Mouse (Mus musculus): Measurements from ENCODE around the gene AI661453. TPM values are rescaled to one million over a fixed set of nuclear protein-coding genes. Genes with fewer than 3 reads are reported as not detected.
A peak's percentile ranks its signal among the peaks of the same experiment; 100 is the strongest.

AI661453 gene
- polyA plus RNA-seq, 1 experiment from 2014 or later: 0.27 TPM

DNA sequence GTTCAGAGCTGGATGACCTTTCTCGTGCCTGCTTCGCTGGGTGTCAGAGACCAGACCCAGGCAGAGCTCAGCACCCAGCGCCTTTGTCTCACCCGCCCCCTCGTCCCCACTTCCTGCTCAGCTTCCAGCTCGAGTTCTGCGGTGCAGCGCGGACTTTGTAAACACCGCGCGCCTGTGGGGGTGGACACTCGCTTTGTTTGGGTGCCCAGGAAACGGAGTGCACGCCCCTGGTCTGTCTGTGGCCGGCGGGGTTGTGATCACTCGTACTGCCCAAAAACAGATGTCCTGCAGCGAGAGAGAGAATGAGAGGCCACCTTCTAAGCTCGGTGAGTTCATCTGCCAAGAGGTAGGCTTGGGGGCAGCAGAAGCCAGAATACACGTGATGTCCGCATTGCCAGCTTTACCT is 68.5 kb downstream of the AI661453 start, which contains the start of gene Ccnd3:
Gene Ccnd3 (plus strand): TSS at position 111 of the 406 bp plus-strand sequence.
- Histone ChIP-seq H3K4me3 (ENCODE audit: low read depth, low read length) (peak within 1 kb of the TSS; percentile 27), H3K9ac (ENCODE audit: low read length) (peak within 1 kb of the TSS; percentile 58), H3K4me2 (ENCODE audit: low read depth, low read length, severe bottlenecking) (peak within 1 kb of the TSS; percentile 55), H3K9me3 (ENCODE audit: control insufficient read depth, low read length) (no peaks in the 10 kb centered on the region), H3K36me3 (ENCODE audit: control insufficient read depth, insufficient read depth, low read length) (no peaks in the 10 kb centered on the region), H3K27ac (ENCODE audit: low read depth, low read length) (no peak within 1 kb of the TSS), H3K27me3 (ENCODE audit: control insufficient read depth, insufficient read depth, low read length) (no peaks in the 10 kb centered on the region), H3K4me1 (replicated peaks; ENCODE audit: control insufficient read depth, insufficient read depth, low read length) (peaks cover 9% of the 10 kb centered on the region; the same call in 1 of the 2 replicates)
- ATAC-seq (replicated peaks; ENCODE audit: low FRiP score): no peak
- DNase-seq (ENCODE audit: low spot score): no peak
- 4% methylated on average over 22 of the region's 22 CpGs for WGBS

- no peak overlapping the region; the same call in 1 of the 2 replicates for H3K4me3 ChIP-seq (ENCODE audit: low read depth, low read length)
- H3K9ac ChIP-seq (ENCODE audit: low read length): no peak overlapping the region
- H3K27ac ChIP-seq (ENCODE audit: low read depth, low read length): no peak overlapping the region
- DNase-seq (ENCODE audit: low spot score) (no peak), ATAC-seq (replicated peaks; ENCODE audit: low FRiP score) (no peak)
- H3K36me3 ChIP-seq (ENCODE audit: control insufficient read depth, insufficient read depth, low read length): no peaks in the 10 kb centered on the region
- no peaks in the 10 kb centered on the region for H3K9me3 ChIP-seq (ENCODE audit: control insufficient read depth, low read length)
- WGBS: 71% methylated on average over 2 of the region's 2 CpGs
- H3K27me3 ChIP-seq (ENCODE audit: control insufficient read depth, insufficient read depth, low read length): no peaks in the 10 kb centered on the region
- H3K4me2 ChIP-seq (ENCODE audit: low read depth, low read length, severe bottlenecking): peak overlapping the region; percentile 55
- H3K4me1 ChIP-seq (replicated peaks; ENCODE audit: control insufficient read depth, insufficient read depth, low read length): peaks cover 11% of the 10 kb centered on the region; the same call in 1 of the 2 replicates
Measured at GRCm38 (mm10) chr17:47505566-47505965, 69.2 kb downstream of the AI661453 start.

DNA sequence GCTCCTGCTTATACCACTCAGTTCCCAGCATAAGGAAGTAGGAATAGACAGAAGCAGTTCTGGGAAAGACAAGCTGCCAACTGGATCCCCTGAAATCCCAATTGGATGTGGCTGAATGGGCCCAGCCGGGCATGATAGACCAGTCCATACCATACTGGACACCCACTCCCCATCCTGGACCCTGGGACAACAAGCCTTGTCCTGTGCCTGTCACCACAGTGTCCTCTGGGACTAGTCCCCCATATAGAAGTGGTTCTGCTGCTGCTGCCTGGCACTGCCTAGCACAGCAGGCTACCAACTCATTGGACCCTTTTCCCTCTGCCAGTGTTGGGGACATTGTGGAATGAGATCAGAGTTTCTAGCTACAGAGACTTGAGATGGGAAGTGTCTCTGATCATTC is 69.6 kb downstream of the AI661453 start:
- no peak overlapping the region for H3K4me2 ChIP-seq (ENCODE audit: low read depth, low read length, severe bottlenecking)
- no peak for ATAC-seq (replicated peaks; ENCODE audit: low FRiP score)
- no peak overlapping the region for H3K4me3 ChIP-seq (ENCODE audit: low read depth, low read length)
- no peak overlapping the region for H3K9ac ChIP-seq (ENCODE audit: low read length)
- no peaks in the 10 kb centered on the region for H3K27me3 ChIP-seq (ENCODE audit: control insufficient read depth, insufficient read depth, low read length)
- no peaks in the 10 kb centered on the region for H3K36me3 ChIP-seq (ENCODE audit: control insufficient read depth, insufficient read depth, low read length)
- H3K27ac ChIP-seq (ENCODE audit: low read depth, low read length): no peak overlapping the region
- H3K9me3 ChIP-seq (ENCODE audit: control insufficient read depth, low read length): no peaks in the 10 kb centered on the region
- H3K4me1 ChIP-seq (replicated peaks; ENCODE audit: control insufficient read depth, insufficient read depth, low read length): peaks cover 13% of the 10 kb centered on the region; the same call in 1 of the 2 replicates
- DNase-seq (ENCODE audit: low spot score): no peak
- WGBS: 96% methylated on average over 1 of the region's 1 CpGs

DNA sequence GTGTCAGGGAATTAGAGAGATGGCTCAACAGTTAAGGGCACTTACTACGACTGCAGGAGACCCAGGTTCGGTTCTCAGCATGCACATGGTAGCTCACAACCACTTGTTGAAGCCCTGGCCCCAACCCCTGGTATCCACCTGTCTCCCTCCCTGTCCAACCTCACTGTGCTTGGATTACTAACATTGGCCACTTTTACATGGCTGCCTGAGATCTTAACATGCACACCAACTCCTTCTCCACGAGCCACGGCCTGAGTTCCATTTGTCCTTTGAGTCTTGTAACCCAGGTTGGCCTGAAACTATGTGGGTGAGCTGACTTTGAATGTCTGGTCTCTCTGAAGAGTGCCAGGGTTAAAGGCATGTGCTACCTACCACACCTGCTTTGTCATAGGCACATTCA is 70.3 kb downstream of the AI661453 start:
- Histone ChIP-seq H3K9me3 (ENCODE audit: control insufficient read depth, low read length) (no peaks in the 10 kb centered on the region), H3K4me1 (replicated peaks; ENCODE audit: control insufficient read depth, insufficient read depth, low read length) (peaks cover 13% of the 10 kb centered on the region), H3K9ac (ENCODE audit: low read length) (no peak overlapping the region), H3K4me3 (ENCODE audit: low read depth, low read length) (no peak overlapping the region), H3K27me3 (ENCODE audit: control insufficient read depth, insufficient read depth, low read length) (no peaks in the 10 kb centered on the region), H3K4me2 (ENCODE audit: low read depth, low read length, severe bottlenecking) (no peak overlapping the region), H3K36me3 (ENCODE audit: control insufficient read depth, insufficient read depth, low read length) (no peaks in the 10 kb centered on the region), H3K27ac (ENCODE audit: low read depth, low read length) (no peak overlapping the region)
- DNase-seq (ENCODE audit: low spot score) (no peak), ATAC-seq (replicated peaks; ENCODE audit: low FRiP score) (no peak)
- WGBS: 89% methylated on average over 4 of the region's 4 CpGs

DNA sequence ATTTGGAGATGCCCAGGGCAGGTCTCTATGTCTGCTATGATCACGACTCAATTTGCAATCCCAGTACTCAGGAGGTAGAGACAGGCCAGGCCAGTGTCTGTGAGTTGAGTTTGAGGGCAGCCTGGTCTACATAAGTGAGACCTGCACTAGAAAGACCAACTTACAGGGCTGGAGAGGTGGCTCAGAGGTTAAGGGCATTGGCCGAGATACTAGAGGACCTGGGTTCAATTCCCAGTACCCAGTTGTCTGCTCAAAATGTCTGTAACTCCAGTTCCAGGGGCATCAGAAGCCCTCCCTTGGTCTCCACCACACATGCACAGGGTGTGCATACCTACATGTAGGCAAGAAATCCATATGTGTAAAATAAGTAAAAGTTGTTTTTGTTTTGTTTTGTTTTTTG is 71.1 kb downstream of the AI661453 start:
- Histone ChIP-seq H3K4me1 (replicated peaks; ENCODE audit: control insufficient read depth, insufficient read depth, low read length) (peaks cover 13% of the 10 kb centered on the region), H3K27me3 (ENCODE audit: control insufficient read depth, insufficient read depth, low read length) (no peaks in the 10 kb centered on the region), H3K9me3 (ENCODE audit: control insufficient read depth, low read length) (no peaks in the 10 kb centered on the region), H3K9ac (ENCODE audit: low read length) (no peak overlapping the region), H3K27ac (ENCODE audit: low read depth, low read length) (no peak overlapping the region), H3K4me2 (ENCODE audit: low read depth, low read length, severe bottlenecking) (no peak overlapping the region), H3K36me3 (ENCODE audit: control insufficient read depth, insufficient read depth, low read length) (no peaks in the 10 kb centered on the region), H3K4me3 (ENCODE audit: low read depth, low read length) (no peak overlapping the region)
- ATAC-seq (replicated peaks; ENCODE audit: low FRiP score) (no peak), DNase-seq (ENCODE audit: low spot score) (no peak)
- 81% methylated on average over 2 of the region's 2 CpGs for WGBS

- no peak overlapping the region for H3K9ac ChIP-seq (ENCODE audit: low read length)
- 68% methylated on average over 12 of the region's 12 CpGs for WGBS
- H3K4me3 ChIP-seq (ENCODE audit: low read depth, low read length): no peak overlapping the region
- no peak for ATAC-seq (replicated peaks; ENCODE audit: low FRiP score)
- no peak overlapping the region for H3K4me2 ChIP-seq (ENCODE audit: low read depth, low read length, severe bottlenecking)
- H3K9me3 ChIP-seq (ENCODE audit: control insufficient read depth, low read length): no peaks in the 10 kb centered on the region
- no peak for DNase-seq (ENCODE audit: low spot score)
- no peaks in the 10 kb centered on the region for H3K36me3 ChIP-seq (ENCODE audit: control insufficient read depth, insufficient read depth, low read length)
- no peaks in the 10 kb centered on the region for H3K27me3 ChIP-seq (ENCODE audit: control insufficient read depth, insufficient read depth, low read length)
- no peak overlapping the region for H3K27ac ChIP-seq (ENCODE audit: low read depth, low read length)
- H3K4me1 ChIP-seq (replicated peaks; ENCODE audit: control insufficient read depth, insufficient read depth, low read length): peaks cover 13% of the 10 kb centered on the region
Measured at GRCm38 (mm10) chr17:47508012-47508608, 71.7 kb downstream of the AI661453 start.

DNA sequence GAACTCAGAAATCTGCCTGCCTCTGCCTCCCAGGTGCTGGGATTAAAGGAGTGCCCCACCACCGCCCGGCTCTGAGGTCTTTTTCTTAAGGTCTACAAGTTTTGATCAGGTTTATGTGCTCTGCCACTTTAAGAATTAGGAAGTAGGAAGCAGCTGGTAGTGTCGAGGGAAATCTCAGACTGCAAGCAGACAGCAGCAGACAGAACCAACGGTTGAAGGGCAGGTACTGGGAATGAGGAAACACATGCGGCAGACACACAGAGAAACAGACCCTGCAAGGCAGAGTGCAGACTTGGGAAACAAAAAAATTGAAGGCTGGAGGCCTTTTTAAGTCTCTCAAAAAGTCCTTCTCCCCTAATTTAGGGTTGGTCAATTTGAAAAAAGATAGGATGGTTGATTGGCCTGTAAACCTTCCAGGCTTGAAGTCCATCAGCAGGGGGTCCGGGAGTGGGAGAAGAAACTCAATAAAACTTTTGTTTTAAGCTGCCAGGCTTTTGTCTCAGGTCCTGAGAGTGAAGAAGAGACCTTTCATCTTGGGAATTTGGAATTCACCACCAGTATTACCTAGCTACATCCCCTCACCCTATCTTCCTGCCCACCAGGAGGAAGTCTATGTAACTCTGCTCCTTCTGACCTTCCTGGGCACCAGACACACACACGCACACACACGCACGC is 72.8 kb downstream of the AI661453 start:
- Histone ChIP-seq H3K4me1 (replicated peaks; ENCODE audit: control insufficient read depth, insufficient read depth, low read length) (peaks cover 13% of the 10 kb centered on the region), H3K4me2 (ENCODE audit: low read depth, low read length, severe bottlenecking) (no peak overlapping the region), H3K27me3 (ENCODE audit: control insufficient read depth, insufficient read depth, low read length) (no peaks in the 10 kb centered on the region), H3K27ac (ENCODE audit: low read depth, low read length) (no peak overlapping the region), H3K4me3 (ENCODE audit: low read depth, low read length) (no peak overlapping the region), H3K36me3 (ENCODE audit: control insufficient read depth, insufficient read depth, low read length) (no peaks in the 10 kb centered on the region), H3K9ac (ENCODE audit: low read length) (no peak overlapping the region), H3K9me3 (ENCODE audit: control insufficient read depth, low read length) (no peaks in the 10 kb centered on the region)
- WGBS: 69% methylated on average over 9 of the region's 9 CpGs
- DNase-seq (ENCODE audit: low spot score): no peak
- no peak for ATAC-seq (replicated peaks; ENCODE audit: low FRiP score)

- Histone ChIP-seq H3K27ac (ENCODE audit: low read depth, low read length) (no peak overlapping the region), H3K4me1 (replicated peaks; ENCODE audit: control insufficient read depth, insufficient read depth, low read length) (peaks cover 7% of the 10 kb centered on the region), H3K9me3 (ENCODE audit: control insufficient read depth, low read length) (no peaks in the 10 kb centered on the region), H3K9ac (ENCODE audit: low read length) (peak overlapping the region; percentile 45), H3K36me3 (ENCODE audit: control insufficient read depth, insufficient read depth, low read length) (no peaks in the 10 kb centered on the region), H3K4me2 (ENCODE audit: low read depth, low read length, severe bottlenecking) (peak overlapping the region; percentile 36), H3K4me3 (ENCODE audit: low read depth, low read length) (peak overlapping the region; percentile 2; the same call in 1 of the 2 replicates), H3K27me3 (ENCODE audit: control insufficient read depth, insufficient read depth, low read length) (no peaks in the 10 kb centered on the region)
- ATAC-seq (replicated peaks; ENCODE audit: low FRiP score) (peak; percentile 91), DNase-seq (ENCODE audit: low spot score) (peak; percentile 98)
- WGBS: 18% methylated on average over 25 of the region's 25 CpGs
Measured at GRCm38 (mm10) chr17:47511111-47512020, 75.0 kb downstream of the AI661453 start.

Data from forebrain, embryonic 11.5 days (tissue).